Mouse (Mus musculus) cerebellum, postnatal 14 days (tissue): ENCODE results near the gene Papss1.
A peak's percentile ranks its signal among the peaks of the same experiment; 100 is the strongest.

Experiments used
- DNase-seq, 2 experiments: peaks; one replicate each; pipeline ENCODE4 v3.0.0; 2021; ENCODE audit warnings: mixed read lengths in 2 of 2

The Papss1 gene

GRCm38 (mm10) chr3:131637008-131637407 is 72.4 kb downstream of the Papss1 start:
- DNase-seq = no peak

DNA sequence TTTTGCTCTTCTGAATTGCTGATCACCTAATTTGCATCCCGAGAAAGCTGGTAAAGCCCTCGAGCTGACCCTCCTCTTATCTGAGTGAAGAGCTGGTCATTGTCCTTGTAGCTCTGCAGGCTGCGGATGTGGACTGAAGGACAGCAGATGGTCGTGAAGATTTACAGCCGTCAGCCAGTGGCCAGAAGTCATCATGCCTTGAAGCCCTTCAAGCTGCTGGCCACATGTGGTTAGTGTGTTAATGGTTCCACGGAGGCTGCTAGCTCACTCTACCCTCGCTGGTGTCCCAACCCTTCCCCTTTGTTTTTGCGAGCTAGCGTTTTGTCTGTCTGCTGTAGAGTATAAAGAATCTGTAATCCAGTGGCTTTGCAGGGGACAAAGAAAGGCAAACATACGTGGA is 73.1 kb downstream of the Papss1 start:
- no peak for DNase-seq

DNA sequence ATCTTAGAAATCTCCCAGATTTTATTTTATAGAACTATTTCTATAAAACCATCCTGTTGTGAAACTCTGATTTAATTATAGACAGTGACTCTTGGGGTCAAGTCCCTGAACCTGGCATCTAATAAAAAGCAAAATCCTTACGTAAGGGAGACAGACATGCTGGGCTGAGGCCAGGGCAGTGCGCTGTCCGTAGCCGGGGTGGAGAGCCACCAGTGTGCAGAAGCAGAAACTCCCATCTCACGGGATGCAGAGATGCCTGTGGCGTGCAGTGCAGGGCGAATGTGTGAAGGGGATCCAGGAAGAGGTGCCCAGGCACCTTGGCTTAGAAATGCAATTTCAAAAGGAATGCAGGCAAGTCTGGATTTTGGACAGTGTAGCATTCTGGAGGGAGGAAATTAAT is 73.6 kb downstream of the Papss1 start:
- peak; percentile 44 to 54 for DNase-seq

GRCm38 (mm10) chr3:131642681-131643292 is 78.2 kb downstream of the Papss1 start:
- peak; percentile 46 for DNase-seq

GRCm38 (mm10) chr3:131645203-131645602 is 80.6 kb downstream of the Papss1 start:
- no peak for DNase-seq

DNA sequence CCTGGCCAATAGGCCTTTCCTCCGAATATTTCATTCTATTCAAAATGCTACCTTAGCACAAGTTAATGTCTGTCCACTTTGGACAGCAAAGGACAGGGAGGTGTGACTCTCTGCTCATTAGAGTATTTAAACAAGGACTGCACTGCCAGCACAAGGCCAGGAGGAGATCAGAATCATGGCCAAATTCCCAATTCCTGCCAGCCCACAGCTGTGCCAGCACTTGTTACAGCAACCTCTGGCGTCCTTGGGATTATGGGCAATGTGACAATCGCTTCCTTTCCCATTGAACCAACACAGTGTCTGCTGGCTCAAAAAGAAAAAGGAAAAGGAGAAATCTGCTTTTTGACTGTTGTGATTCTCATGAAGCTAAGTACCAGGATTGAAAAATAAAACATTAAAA is 89.8 kb downstream of the Papss1 start:
- peak in 1 of 2 experiments; percentile 30 for DNase-seq

GRCm38 (mm10) chr3:131656032-131656431 is 91.5 kb downstream of the Papss1 start:
- no peak for DNase-seq

DNA sequence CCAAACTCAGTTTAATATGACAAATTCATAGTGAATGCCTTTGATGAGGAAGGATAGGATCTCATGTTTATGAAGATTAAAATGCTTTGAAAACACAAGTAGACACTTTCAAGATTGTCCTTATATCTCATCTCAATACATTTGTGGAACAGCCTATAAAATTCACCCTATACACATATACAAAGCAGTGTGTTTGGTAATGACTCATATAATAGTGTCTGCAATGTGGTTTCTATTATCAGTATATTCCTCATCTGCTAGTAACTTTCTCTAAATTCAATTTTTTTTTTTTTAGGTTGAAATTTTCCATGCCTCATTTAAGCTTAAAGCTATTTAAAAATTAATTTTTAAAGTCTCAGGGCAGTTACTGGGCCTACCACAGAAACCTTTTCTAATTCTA is 95.6 kb downstream of the Papss1 start:
- DNase-seq = no peak

- DNase-seq = no peak
Observed at GRCm38 (mm10) chr3:131660629-131661028, 96.1 kb downstream of the Papss1 start.

DNA sequence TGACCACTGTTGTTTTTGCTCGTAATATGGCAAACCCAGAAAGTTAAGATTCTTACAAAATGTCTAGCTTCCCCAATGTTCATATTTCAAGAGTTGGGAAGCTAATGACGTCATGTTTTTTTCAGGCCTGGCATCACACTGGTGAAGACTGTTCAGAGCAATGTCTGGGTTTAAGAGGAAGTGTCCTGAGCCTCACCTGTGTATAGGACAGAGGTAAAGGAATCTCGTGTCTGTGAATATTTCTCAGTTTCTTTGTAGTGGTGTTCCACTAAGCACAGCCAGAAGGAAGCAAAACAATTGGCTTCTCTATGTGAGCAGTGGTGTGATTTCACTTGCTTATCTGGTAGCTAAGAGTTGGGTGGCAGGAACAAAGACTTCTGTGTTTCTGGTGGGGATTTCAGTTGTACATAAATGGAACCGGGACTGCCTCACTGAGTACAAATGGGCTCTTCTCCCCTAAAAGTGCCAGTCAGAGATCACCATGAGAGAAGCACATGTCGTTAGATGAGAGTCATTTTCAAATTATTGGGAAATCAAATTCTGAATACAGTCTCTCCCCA is 98.1 kb downstream of the Papss1 start:
- no peak for DNase-seq

DNA sequence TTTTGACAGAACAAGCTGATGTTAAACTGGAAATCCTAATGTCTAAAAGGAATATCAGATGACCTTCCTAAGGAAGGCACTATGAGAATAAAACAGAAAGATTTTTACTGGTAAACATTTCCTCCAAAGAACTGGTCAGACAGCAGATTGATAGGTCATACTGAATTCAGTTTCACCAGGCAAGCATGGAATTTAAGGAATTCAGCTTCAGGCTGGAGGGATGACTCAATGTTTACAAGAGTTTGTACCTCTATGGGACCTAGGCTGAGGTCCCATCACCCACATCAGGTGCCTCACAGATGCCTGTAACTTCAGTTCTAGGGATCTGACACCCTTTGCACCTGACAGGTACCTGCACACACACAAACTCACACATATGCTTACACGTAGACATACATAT is 105.3 kb downstream of the Papss1 start:
- DNase-seq = no peak

- no peak for DNase-seq
Observed at GRCm38 (mm10) chr3:131686106-131686505, 121.5 kb downstream of the Papss1 start.

GRCm38 (mm10) chr3:131689949-131690348 is 125.4 kb downstream of the Papss1 start:
- no peak for DNase-seq

GRCm38 (mm10) chr3:131690543-131690942 is 126.0 kb downstream of the Papss1 start:
- DNase-seq = no peak

GRCm38 (mm10) chr3:131691202-131691601 is 126.6 kb downstream of the Papss1 start:
- no peak for DNase-seq
